Mouse (Mus musculus): ENCODE measurements at regions not wholly inside any gene's neighbourhood (a gene's known extent, or its start where the extent isn't known, plus 50 kb on each side); places are given as distances from the start of the nearest gene placed in this dataset.

GRCm38 (mm10) chr19:49415326-49415725 is 1209.5 kb downstream of the Sorcs3 start:
- Histone ChIP-seq H3K4me1 (no peaks in the 10 kb centered on the region), H3K4me2 (no peak overlapping the region), H3K4me3 (no peak overlapping the region), H3K9me3 (no peaks in the 10 kb centered on the region), H3K9ac (no peak overlapping the region), H3K27me3 (no peaks in the 10 kb centered on the region), H3K36me3 (no peaks in the 10 kb centered on the region), H3K27ac (no peak overlapping the region)
- ATAC-seq (ENCODE audit: insufficient number of reproducible peaks, insufficient read depth, low FRiP score, low TSS enrichment, low read depth), result no peak
- WGBS, result 78% methylated on average over 2 of the region's 2 CpGs

DNA sequence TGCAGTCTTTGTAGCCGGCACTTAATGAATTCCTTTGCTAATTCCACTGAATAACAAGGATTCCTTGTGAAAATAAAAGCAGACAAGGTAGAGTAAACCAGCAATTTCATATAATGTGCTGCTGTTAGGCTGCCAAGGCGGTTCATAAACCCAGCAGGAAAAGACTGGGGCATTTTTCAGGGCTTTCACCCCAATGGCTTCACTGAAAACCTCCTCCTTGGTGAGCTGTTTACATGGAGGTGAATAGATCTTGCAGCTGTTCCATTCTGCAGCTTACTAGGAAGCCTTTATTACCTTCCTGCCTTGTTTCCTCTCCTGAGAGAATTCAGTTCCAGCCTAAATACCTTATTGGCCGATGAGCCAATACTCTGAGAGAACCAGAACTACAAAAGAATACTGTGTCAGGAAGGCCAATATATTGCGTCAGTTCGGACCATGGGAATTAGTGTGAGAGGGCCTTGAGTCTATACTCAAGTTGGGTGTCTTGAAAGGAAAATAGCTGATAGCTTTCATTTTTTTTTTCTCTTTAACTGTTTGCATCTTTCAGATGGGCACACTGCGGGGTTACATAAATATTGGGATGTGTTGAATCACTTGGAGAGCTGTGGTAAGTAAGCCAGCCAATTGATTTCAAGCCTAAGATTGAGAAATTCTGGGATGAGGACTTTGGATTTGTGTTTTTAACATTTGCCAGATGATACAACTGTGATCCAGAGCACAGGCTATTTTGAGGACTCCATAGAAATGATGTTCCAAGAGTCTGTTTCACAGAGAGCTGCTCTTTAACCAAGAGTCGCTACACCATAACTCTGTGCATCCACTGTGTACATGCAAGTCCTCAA is 1217.5 kb downstream of the Sorcs3 start:
- no peaks in the 10 kb centered on the region for H3K27me3 ChIP-seq
- WGBS, result 77% methylated on average over 7 of the region's 7 CpGs
- no peak overlapping the region for H3K9ac ChIP-seq
- ATAC-seq (ENCODE audit: insufficient number of reproducible peaks, insufficient read depth, low FRiP score, low TSS enrichment, low read depth), result no peak
- no peak overlapping the region for H3K4me3 ChIP-seq
- H3K36me3 ChIP-seq, result no peaks in the 10 kb centered on the region
- H3K9me3 ChIP-seq, result 0 out of 2 replicates have a peak, but pooled peaks cover 2% of the 10 kb centered on the region
- H3K27ac ChIP-seq, result no peak overlapping the region
- no peak overlapping the region for H3K4me2 ChIP-seq
- H3K4me1 ChIP-seq, result no peaks in the 10 kb centered on the region

Measured in embryonic facial prominence, embryonic 13.5 days (tissue).